Mouse (Mus musculus) erythroblast, adult 5-6 weeks (primary cell): Measurements from ENCODE around the gene Sec14l1. TPM values are rescaled to one million over a fixed set of nuclear protein-coding genes. Genes with fewer than 3 reads are reported as not detected.

ENCODE experiments used
- ATAC-seq: replicated peaks from 2 replicates; pipeline ENCODE4 v1.8.0; 2016; ENCODE audit warnings: moderate number of reproducible peaks, mild to moderate bottlenecking, moderate TSS enrichment, inconsistent platforms; ENCODE audit not compliant: poor library complexity, low FRiP score, severe bottlenecking
- total RNA-seq, 2 experiments: library from RNA; stranded (forward) in 1 of 2; stranded (reverse) in 1 of 2; fragments of 150-400 nt in 1 of 2; fragments of 200-764, 138-1000 nt in 1 of 2; gene quantifications; 2 replicates each; pipeline versions ENCODE4 v1.2.3 to v1.2.4; 2015 to 2017; ENCODE audit warnings: low replicate concordance in 2 of 2

Sec14l1 gene
- total RNA-seq, 2 experiments from 2014 or later, result 16.9 to 32.7 TPM

GRCm38 (mm10) chr11:117087036-117087799 is 27.8 kb upstream of the Sec14l1 start:
- ATAC-seq, result no peak

DNA sequence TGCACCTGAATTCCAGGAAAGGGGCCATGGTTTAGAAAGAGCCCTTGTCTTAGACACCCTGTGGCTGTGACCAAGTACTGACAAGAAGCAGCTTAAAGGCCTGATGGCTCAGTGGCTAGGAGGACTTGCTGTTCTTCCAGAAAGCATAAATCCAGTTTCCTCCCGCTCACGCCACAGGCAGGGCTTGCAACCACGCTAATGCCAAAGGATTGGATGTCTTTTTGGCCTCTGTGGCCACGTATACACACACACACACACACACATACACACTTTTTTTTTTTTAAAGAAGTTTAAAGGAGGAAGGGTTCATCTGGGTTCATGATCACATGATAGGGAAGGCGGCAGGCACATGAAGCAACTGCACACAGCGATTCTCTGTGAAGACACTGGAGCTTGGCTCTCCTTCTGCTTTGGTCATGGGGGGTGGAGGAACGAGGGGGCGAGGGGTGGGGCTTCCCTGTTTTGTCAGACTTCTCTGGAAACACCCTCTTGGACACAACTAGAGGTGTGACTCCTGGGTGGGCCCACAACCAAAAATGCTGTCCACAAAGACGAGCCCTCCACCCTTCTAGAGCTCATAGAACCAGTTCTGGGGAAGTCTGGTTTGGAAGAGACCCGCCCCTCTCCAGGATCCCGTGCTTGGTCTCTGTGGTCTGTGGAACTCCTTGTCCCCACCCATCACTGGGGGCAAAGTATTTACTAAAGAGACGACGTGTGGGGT is 26.5 kb upstream of the Sec14l1 start:
- no peak for ATAC-seq

DNA sequence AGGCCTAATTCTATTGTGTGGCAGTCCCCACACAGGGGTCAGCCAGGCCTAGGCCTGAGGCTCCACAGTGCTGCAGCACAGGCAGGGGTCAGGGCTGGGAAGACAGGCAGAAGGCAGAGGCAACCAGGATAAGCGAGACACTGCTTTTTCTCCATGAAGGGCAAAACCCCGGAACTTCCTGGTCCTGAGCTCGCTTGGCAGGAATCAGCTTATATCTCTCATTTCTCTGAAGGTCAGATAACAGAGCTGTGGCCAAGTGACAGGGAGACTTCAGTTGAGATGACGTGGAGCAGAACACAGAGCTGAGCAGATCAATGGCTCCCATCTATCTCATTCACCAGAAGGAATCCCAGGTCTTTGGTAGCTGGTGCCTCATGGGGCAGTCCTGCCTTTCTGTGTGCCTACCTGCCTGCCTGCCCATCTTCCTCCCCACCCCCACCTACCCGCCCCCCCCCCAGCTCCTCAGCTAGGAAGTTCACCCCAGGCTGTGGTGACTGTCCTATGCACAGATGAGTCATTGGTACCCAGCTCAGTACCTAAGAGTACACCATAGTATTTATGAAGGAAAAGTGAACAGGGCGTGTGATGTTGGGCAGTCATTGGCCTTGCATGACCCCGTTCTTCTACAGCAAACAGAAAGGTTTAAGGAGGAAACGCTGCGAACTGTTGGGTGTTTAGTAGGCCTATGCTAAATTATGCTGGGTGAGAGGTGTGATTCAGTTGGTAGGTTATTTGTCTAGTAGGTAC is 25.1 kb upstream of the Sec14l1 start:
- no peak for ATAC-seq

- no peak for ATAC-seq
Measured at GRCm38 (mm10) chr11:117091406-117091805, 23.6 kb upstream of the Sec14l1 start.

DNA sequence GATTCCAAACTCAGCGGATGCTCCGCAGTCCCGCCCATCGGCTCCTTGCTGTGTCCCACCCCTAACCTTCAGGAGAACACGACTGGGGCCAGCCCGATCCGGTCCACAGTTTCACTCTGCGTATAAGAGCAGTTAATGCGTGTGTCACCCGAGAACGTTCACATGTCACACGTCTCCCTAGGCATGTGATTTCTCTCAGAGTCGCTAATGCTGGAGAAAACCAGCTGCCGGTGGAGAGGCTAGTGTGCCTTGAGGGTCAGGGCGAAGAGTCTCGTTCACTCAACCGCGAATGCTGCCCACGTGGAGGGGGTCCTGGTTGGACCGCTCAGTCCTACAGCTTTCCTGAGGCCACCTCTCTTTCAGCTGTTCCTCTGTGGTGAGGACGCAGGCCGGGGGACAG is 23.1 kb upstream of the Sec14l1 start:
- ATAC-seq, result no peak

- ATAC-seq, result no peak
Measured at GRCm38 (mm10) chr11:117092711-117093110, 22.3 kb upstream of the Sec14l1 start.

GRCm38 (mm10) chr11:117093900-117094552 is 20.9 kb upstream of the Sec14l1 start:
- ATAC-seq, result no peak

DNA sequence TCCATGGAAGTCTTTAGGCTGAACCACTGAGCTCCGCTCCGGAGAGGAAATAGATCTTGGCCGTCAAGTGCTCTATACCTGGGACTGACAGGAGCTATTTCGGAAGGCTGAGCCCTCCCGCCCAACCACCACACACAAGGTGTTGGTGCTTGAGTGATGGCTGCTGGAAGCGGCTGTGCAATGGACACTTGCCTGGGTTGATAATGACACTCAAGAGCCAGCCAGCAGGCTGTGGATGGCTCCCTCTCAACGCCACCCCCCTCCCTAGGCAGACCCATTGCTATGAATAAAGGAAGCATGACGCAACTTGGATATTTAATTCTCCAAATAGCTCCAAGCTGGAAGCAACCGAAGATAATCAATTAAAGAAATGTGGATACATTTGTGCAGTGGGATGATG is 20.3 kb upstream of the Sec14l1 start:
- ATAC-seq, result no peak

GRCm38 (mm10) chr11:117097021-117097420 is 17.9 kb upstream of the Sec14l1 start:
- no peak for ATAC-seq

- no peak for ATAC-seq
Measured at GRCm38 (mm10) chr11:117098155-117098554, 16.8 kb upstream of the Sec14l1 start.

GRCm38 (mm10) chr11:117098784-117099183 is 16.2 kb upstream of the Sec14l1 start:
- ATAC-seq, result no peak

GRCm38 (mm10) chr11:117099372-117099771 is 15.6 kb upstream of the Sec14l1 start:
- no peak for ATAC-seq

DNA sequence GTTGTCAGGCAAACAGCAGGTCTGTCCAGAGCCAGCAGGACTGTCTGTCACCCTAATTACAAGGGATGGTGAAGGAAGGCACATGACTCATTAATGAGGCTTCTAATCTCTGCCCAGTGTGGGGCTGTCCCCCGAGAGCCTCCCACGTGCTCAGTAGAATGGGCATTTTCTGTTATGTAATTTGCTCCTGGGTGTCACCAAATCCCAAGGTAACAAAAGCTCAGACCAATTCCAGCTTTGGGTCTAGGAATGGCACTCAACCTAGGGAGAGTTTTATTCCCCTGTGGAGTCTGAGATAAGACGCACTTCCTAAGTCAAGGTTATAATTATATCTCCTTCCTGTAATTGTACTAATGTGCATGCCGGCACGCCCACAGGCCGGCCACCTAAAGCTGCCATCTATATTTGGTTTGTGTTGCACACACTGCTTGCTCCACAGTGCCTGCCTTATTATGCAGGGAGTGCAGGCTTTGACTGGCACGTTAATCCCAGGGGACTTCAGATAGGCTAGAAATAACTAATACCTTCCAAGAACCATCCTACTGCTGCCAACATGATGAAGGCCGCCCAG is 13.5 kb upstream of the Sec14l1 start:
- ATAC-seq, result no peak

- no peak for ATAC-seq
Measured at GRCm38 (mm10) chr11:117101925-117102717, 12.8 kb upstream of the Sec14l1 start.

DNA sequence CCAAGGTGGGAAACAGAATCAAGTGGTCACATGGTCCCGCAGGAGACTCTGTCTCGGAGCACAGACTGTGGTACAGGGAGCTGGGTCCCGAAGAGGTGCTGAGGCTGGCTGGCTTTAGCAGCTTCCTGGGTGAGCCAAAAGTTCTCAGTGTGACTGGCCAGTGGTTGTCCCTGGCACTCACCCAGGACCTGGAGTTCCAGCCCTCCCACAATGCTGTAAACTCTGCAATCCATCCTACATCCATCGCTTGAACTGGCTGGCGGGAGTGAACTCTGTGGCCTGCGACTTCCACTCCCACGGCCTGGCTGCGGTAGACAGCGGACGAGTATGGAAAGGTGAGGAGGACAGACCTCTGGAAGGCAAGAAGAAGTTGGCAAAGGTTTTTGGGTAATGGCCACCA is 11.4 kb upstream of the Sec14l1 start:
- no peak for ATAC-seq

- no peak for ATAC-seq
Measured at GRCm38 (mm10) chr11:117104044-117104757, 10.8 kb upstream of the Sec14l1 start.

DNA sequence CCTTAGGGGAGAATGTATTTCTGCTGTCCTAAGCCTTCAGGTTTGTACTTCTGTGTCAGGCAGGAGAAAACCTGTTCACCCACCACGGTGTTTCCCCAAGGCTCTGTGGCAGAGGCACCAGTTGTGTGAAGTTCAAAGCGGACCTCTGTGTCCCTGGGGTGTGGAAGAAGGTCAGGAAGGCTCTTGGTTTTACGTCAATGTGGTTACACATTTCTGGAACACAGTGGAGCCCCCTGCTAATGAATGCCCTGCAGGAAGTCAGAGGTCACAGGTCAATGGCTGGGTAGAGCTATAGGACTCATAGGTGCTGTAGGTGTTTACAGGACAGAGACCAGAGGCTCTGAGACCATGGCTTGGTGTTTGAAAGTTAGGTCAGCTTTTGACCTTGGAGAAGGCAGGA is 9.7 kb upstream of the Sec14l1 start:
- no peak for ATAC-seq

GRCm38 (mm10) chr11:117105850-117106249 is 9.1 kb upstream of the Sec14l1 start:
- no peak for ATAC-seq
